Mouse (Mus musculus): Measurements from ENCODE around the gene Cygb. TPM values are rescaled to one million over a fixed set of nuclear protein-coding genes. Genes with fewer than 3 reads are reported as not detected.
A peak's percentile ranks its signal among the peaks of the same experiment; 100 is the strongest.
"Not testable (repeated sequence)": the region's sequence is repeated elsewhere in the genome, so short reads cannot be mapped to it uniquely, and the experiment has no call there.

Cygb gene
- total RNA-seq, 2 experiments from 2014 or later, result 39.9 TPM

DNA sequence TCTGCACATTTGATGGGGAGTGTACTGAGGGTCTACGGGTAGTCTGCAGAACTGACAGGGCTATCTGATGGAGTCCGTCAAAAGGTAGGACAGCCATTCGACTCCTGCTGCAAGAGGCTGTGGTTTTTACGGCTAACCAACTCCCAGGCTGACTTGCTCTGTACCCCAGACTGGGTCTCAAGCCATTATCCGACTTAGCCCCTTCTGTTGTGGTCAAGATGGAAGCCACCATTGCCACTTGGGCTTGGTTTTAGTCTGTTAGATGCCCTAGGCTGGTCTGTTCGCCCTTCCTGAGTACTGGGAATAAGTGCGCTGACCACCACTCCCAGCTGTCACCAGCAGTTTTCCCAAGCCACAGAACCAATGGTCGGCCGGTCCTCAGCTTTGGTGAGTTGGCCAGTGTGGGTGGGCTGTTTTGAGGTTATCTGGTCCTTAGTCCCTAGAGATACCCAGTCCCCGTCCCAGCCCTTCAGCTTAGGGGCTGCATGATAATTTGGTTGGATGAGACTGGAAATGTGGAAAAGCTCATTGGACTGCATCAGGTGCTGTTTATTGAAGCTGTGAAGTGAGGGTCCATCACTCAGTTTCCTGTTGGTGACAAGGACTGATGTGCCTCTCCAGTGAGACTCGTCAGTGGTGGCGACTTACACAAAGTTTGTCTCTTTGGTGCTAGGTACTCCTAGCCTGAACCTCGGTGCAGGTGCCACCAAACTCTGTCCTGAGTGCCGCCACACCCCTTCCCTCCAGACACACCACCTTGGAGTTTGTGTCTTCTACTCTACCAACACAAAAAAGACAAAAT, 22.3 kb upstream of the Cygb start:
- intact Hi-C loops (cut with DNase I), result no loop called here
- no peak for DNase-seq (ENCODE audit: low spot score in 2 of 2)

DNA sequence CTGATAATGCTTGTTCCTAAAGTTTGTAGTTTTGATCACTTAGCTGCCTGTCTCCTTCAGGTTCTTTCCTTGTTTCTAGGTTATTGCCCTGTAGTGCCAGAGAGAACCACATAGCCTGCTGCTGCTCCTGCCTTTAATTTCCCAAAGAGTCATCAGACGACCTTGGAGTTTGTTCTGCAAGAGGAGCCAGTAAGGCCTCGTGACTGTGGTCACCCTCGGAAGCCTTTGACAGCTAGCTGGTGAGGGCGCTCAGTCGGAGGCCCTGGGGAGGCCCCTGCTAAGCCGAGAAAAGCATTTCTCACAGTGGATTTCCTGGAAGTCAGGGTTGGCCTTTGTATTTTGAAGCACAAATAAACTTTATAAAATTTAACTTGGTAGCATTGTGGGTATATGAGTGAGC, 21.3 kb upstream of the Cygb start:
- DNase-seq (ENCODE audit: low spot score in 2 of 2); intact Hi-C loops (cut with DNase I): not testable (repeated sequence)

DNA sequence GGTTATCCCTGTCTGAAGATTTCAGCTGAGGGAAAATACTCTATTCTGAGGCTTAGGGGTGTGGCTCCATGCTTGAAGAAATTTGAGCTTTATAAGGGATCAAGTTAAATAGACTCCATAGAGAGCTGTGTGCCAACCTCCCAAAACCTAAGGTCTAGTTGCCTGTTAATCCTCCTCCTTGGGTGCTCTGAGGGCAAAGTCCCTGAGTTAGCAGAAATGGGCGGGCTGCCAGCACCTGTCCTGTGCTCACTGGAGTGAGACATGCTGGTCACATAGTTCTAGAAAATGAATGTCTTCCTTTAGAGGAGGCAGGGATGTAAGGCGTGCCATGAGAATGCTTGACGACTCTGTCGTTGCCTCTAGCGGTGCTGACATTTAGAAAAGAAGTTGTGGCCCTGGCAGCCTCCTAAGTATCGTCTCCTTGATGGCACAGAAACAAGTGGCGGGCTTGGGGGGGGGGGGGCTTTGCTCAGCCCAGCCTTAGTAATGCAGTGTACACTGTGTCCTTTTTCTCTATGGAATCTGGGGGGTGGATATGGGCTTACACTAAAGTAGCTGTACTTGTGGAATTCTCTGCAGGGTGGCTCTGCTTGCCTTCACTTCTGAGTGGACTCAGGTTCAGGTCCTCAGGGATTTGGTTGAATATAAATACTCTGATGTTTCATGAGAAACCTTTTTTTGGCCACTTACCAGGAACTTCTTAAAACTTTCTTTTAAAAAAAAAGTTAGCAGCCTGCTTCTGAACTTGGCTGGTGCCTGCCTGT, 20.7 kb upstream of the Cygb start:
- DNase-seq (ENCODE audit: low spot score in 2 of 2), result no peak
- intact Hi-C loops (cut with DNase I), result no loop called here

DNA sequence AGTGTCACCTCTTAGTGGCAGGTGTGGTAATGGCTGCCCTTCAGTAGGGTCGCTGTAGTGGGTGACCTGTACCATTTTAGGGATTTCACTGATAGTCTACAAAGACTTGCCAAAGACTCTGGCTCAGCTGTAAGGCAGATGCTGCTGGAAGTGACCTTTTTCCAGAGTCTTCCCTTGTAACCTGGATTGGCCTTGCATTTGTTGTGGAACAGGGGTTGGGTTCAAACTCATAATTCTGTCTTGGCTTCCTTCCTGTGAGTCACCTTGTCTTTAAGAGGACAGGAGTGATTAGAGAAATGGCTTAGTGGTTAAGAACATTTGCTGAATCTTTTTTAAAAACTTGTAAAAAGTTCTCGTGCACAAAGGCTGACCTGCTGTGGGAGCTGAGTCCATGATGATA, 19.3 kb upstream of the Cygb start:
- DNase-seq (ENCODE audit: low spot score in 2 of 2), result no peak
- intact Hi-C loops (cut with DNase I), result no loop called here

DNA sequence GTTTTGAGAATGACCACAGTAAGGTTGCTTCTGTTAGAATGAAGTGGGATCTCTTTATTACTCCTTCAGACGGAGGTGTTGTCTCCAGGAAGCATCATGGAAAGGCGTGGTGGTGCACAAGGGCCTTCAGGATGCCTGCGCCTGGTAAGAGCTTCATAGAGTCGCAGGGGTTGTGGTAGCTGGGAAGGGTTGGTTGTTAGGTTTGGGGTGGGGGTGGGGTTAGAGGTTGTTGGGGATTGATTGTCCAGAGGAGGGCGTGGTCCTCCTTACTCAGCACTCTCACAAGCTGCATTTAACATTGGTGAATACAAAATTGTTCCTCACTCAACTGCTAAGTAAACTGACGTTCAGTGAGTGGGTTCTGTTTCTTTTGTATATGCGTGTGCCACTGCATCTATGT, 18.5 kb upstream of the Cygb start:
- intact Hi-C loops (cut with DNase I), result no loop called here

DNA sequence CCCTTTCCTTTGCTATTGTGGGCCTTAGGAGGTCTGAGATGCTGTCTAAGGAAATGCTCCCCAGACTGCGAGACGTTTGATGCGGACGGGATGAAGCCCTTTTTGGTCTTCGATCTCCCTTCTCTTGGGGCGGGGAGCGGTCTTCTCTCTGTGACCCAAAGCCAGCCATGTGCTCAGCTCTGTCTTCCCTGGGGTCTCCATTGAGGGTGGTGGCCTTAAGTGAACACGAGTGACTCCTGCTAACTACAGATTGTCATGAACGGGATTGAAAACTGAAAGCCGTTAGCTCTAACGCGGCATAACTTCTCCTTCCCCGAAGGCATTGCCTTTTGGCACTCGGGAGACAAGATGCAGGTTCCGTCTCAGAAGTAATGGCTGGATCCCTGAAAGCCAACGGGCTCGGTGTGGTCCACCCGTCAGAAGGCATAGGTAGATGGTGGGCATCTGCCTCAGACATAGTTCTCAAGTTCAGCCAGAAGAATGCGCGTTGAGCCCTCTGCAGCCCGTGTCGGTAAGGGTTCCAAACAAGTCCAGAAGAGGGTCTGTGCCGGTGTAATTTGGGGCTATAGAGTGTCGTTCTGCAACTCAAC, 17.8 kb upstream of the Cygb start:
- no peak for DNase-seq (ENCODE audit: low spot score in 2 of 2)
- intact Hi-C loops (cut with DNase I), result loop anchor here (1.0 kb wide), 1 partner anchor 29 kb away; no protein-coding TSS in a partner anchor

More for the DNA sequence above, 18.5 kb upstream of the Cygb start:
- DNase-seq (ENCODE audit: low spot score in 2 of 2), result no peak

DNA sequence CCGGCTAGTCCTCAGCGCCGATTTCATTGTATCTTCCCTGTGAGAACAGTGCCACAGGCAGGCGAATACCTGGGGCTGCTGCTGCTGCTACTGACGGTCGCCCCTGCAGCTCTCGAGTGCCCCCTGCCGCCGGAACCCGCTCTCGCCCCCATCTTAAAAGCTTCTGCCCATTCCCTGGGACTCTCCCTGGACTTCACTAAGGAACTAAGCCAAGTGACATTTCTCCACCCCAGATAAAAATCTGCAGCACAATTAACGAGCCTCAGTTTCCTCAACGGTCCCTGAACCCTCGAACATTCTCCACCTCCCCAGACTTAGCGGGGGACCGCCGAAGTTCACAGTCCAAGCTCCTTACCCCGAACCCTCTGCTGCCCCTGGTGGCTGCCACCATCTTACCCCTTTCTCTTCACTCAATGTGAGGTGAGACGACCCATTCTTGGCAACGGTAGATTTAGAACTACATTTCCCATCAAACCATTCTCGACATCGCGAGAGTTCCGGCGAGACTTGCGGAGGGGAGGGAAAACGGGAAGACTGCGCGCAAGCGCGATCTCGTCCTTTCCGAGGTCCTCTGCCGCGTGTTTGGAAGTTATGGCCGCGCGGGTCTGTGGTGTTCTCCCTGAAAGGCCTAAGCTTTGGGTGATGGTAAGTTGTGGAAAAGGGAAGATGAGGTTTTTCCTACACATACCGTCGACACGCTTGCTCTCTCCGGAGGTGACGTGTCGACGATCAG, 17.2 kb upstream of the Cygb start:
- peak; percentile 97 to 99 for DNase-seq (ENCODE audit: low spot score in 2 of 2)
- intact Hi-C loops (cut with DNase I), result loop anchor here (1.0 kb wide), 1 partner anchor 28 kb away; no protein-coding TSS in a partner anchor

DNA sequence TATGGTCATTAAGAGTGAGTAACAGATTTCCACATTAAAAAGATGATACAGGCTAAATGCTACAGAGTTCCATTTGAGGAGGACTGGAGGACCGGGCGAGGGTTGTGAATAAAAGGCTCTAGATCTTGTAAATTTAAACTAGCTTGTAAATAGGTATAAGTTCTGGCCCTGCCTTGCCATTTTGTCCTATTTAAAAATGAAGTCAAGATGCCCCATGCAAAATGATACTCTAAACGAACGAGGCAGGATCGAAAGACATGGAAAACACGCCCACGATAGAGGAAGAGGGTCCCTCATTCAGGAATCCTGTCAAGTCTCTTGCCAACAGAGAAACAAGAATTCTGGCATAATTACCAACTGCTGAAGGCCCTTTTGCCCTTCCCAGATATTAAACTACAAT, 16.3 kb upstream of the Cygb start:
- no peak for DNase-seq (ENCODE audit: low spot score in 2 of 2)
- intact Hi-C loops (cut with DNase I), result no loop called here

DNA sequence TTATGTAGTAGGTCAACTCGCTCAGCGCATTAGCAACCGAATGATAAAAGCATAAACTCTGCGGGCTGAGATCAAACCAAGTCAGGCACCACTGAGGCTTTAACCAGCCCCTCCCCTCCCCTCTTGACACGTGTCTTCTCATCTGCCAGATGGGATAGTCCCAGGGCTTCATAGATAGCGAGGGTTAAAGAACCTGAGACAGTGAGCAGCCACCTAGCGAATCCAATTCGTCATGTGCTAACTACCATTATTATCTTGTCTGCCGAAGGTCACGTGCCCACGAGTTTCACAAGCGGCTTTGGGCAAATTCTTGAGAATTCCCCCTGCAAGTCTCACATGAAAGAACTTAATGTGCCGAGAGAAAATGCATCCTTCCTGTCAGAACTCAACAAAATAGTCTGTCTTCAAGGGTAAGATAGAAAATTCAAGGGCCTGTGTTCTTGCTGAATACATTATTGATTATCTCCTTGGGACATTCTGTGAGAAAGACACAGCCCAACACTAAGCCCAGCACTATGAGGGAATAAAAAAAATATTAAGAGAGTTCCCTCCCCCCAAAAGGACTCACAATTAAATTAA, 15.8 kb upstream of the Cygb start:
- intact Hi-C loops (cut with DNase I), result no loop called here
- DNase-seq (ENCODE audit: low spot score in 2 of 2), result no peak

DNA sequence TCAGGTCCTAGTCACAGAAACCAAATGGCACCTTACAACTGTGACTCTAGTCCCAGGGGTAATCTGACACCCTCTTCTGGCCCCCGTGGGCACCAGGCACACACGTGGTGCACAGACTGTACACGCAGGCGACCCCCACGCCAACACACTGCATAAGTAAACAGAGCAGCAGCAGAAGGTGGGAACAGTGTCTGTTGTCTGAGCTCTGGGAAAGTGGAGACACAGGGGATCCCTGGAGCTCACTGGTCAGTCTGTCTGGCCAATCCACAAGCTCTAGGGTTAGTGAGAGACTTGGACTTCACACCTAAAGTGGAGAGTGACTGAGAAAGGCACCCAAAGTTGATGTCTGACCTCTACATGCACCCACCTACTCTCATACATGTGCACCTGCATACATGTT, 15.2 kb upstream of the Cygb start:
- no peak for DNase-seq (ENCODE audit: low spot score in 2 of 2)
- intact Hi-C loops (cut with DNase I), result no loop called here

DNA sequence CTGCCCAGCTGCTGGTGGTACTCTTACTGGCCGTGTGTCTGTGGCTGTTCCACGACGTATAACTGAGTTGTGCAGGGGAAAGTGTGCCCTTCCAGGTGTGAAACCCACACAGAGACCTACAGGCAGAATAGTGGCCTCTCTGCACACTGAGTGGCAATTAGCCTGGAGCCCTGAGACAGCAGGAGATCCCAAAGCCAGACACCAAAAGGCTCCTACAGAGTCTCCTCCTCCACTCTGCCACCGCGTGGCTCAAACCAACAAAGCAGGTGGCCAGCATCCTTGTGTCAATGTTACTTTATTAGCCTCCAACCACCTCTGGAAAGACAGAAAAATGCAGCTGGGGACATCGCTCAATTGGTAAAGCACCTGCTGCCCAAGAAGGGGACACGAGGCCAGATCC, 14.7 kb upstream of the Cygb start:
- intact Hi-C loops (cut with DNase I), result no loop called here
- no peak for DNase-seq (ENCODE audit: low spot score in 2 of 2)

DNA sequence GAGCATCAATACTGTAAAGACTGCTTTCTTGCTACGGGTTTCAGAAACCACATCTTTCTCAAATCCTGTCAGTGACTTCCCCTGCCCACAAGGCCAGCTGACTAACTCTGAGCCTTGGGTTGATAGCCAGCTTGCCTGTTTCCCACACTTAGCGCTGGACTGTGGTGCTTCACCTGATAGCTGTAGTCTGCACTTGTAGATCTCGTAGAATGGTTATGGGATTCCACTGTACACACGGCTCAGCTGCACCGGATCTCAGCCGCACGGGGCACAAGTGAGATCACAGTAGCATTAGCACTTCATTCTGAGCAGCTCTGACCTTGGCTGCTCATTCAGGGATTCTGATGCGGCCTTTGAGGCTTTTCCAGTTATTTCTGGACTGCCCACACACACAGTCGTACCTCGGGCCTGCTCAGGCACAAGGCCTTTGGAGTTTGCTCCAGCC, 14.3 kb upstream of the Cygb start:
- DNase-seq (ENCODE audit: low spot score in 2 of 2), result no peak
- intact Hi-C loops (cut with DNase I), result no loop called here

DNA sequence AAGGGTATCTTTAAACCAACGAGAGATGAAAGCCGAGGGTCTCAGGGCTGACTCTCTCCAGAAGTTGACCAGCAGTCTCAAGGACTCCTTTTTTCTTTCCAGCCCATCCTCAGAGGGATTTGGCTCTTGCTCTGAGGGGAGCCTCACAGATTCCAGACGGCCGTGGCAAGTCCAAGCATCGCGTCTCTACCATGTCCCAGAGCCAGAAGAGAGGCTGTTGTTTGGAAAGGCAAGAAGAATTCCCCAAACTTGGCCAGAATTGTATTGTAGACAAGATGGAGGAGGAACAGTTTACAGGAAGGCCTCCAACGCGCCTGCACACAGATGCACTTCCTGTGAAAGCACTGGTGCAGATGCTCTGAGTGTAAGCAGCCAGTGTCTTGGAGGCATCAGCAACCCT, 13.8 kb upstream of the Cygb start:
- no peak for DNase-seq (ENCODE audit: low spot score in 2 of 2)
- intact Hi-C loops (cut with DNase I), result no loop called here

DNA sequence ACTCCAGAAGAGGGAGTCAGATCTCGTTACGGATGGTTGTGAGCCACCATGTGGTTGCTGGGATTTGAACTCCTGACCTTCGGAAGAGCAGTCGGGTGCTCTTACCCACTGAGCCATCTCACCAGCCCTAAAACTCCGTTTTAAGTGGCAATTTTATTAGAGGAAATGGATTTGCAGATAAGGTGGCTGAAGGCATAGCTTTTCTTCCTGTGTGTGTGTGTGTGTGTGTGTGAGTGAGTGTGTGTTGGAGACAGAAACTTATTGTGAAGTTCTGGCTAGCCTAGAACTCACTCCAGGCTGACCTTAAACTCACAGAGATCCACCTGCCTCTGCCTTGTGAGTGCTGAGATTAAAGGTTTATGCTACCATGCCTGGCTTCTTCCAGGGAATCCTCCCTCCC, 12.9 kb upstream of the Cygb start:
- intact Hi-C loops (cut with DNase I); DNase-seq (ENCODE audit: low spot score in 2 of 2): not testable (repeated sequence)

DNA sequence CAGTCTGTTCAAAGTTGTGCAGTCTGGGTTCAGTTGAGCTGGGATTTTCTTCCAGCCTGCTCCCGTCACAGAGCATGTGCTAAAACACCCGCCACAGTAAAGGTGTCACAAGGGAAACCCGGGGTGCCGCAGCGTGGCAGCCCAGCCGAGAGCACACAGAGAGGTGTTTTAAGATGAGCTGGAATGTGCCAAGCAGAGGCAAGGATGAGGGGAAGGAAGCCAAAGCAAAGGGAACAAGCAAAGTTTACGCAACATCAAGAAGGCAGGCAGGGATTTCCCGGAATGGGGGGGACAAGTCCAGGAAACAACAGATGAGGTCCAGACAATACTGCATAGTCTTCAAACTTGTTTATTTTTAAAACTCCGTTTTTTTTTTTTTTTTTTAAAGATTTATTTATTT, 12.5 kb upstream of the Cygb start:
- intact Hi-C loops (cut with DNase I), result no loop called here
- no peak for DNase-seq (ENCODE audit: low spot score in 2 of 2)

DNA sequence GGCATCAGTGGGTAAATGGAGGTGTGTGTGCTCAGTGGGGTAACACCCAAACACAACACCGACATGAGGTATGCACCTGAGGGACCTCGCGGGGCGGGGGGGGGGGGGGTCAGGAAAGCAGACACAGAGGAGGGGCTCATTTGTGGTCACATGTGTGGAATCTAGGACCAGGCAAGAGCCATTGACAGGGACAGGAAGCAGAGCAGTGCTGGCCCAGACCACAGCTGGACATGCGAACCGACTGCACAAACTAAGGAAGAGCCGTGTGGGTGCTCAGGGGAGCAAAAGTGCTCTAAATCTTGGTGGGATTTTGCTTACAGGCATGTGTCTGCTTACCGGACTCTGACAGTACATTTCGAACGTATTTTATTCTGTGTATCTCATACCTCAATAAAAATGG, 11.2 kb upstream of the Cygb start:
- DNase-seq (ENCODE audit: low spot score in 2 of 2), result no peak
- intact Hi-C loops (cut with DNase I), result no loop called here

DNA sequence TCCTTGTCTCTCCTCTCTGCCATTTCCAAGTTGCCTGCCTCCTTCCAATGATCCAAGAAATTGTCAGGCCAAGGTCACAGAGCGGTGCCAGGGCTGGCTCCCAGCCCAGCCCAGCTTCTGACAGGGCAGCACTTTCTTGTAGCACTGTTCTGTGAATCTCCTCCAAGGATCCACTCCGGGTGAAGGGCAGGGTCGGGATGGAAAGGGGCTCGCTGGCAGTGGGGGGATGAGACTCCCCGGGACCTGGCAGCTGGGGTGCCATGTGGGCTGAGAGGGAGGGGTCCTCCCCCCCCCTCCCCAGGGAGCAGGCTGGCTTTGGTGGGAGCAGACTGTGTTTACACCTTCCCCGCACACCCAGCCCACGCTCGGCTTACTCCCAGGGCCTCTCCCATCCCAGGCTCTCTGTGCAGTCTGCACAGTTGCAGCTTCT, 7.8 kb upstream of the Cygb start:
- peak; percentile 56 to 58 for DNase-seq (ENCODE audit: low spot score in 2 of 2)

DNA sequence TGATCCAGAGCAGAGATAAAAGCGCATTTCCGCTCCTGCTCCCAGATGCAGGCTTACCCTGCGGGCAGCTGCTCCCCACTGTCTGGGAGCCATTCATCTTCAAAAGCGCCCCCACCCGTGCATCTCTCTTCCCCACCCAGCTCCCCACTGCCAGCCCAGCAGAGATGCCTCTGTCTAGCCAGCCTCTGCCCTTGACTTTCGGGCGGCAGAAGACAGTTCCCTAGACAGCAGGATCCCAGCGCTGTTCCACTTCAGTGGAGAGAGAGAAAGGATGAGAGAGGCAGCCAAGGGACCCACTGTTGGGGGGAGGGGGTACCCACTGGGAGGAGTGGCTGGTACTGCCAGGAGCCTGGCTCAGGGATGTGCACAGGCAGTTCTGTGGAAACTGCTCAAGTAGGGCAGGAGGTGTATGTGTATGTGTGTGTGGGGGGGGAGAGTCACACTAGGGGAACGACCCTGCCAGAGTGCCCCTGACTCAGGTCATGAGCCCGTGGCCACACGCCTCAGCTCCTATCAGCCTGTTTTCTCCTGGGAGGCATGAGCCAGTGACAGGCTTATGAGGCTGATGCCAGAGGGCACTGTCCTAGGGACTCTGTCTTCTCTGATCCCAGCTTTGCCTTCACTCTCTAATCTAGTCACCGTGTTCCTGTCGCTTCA, 7.3 kb upstream of the Cygb start:
- intact Hi-C loops (cut with DNase I), result no loop called here
- peak; percentile 33 to 44 for DNase-seq (ENCODE audit: low spot score in 2 of 2)

More for the DNA sequence above, 7.8 kb upstream of the Cygb start:
- intact Hi-C loops (cut with DNase I), result no loop called here

DNA sequence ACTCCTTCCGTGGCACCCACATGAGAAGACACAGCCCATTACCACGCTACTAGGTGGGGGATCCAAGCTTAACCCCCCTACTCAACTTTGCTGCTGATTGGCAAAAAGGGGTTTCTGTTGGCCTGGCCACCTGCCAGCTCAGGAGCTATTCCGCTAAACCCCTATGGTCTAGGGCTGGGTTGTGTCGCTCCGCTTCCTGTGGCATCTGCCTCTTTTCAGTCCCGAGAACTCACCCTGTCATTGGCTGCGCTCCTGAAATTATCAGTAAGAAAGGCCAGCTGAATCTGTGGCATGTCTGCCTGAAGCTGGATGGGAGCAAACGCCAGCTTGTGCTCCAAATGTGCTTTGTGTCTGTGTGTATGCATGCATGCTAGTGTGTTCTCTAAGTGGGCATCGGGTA, 6.1 kb upstream of the Cygb start:
- intact Hi-C loops (cut with DNase I), result no loop called here
- DNase-seq (ENCODE audit: low spot score in 2 of 2), result no peak
